Mouse (Mus musculus) kidney, embryonic 14.5 days (tissue): ENCODE results near the gene Chaf1b. TPM values are rescaled to one million over a fixed set of nuclear protein-coding genes. Genes with fewer than 3 reads are reported as not detected.
A peak's percentile ranks its signal among the peaks of the same experiment; 100 is the strongest.

Experiments used
- ATAC-seq: fragments of 200-750 bp; cut with Nextera tagmentation; 2 replicates; pipeline ENCODE4 v1.8.0; 2017; ENCODE audit warnings: moderate number of reproducible peaks, mild to moderate bottlenecking, moderate TSS enrichment, moderate library complexity; ENCODE audit not compliant: low FRiP score, low TSS enrichment
- H3K27ac ChIP-seq: fragments of 300-500 bp; sonication (generic); 2 replicates; pipeline ENCODE4 v1.5.1; 2014; ENCODE audit warnings: low read depth, mild to moderate bottlenecking, low read length, moderate library complexity, mixed read lengths
- H3K27me3 ChIP-seq: fragments of 300-500 bp; sonication (generic); 2 replicates; pipeline ENCODE4 v1.6.1; 2014; ENCODE audit warnings: mild to moderate bottlenecking, low read length; ENCODE audit not compliant: control insufficient read depth, insufficient read depth
- H3K36me3 ChIP-seq: fragments of 300-500 bp; sonication (generic); 2 replicates; pipeline ENCODE4 v1.6.1; 2014; ENCODE audit warnings: low read length, mixed read lengths; ENCODE audit not compliant: control insufficient read depth, insufficient read depth
- H3K4me1 ChIP-seq: fragments of 300-500 bp; sonication (generic); 2 replicates; pipeline ENCODE4 v1.6.1; 2014; ENCODE audit warnings: low read length, mixed read lengths; ENCODE audit not compliant: control insufficient read depth, insufficient read depth
- H3K4me2 ChIP-seq: fragments of 300-500 bp; sonication (generic); replicated peaks from 2 replicates; pipeline ENCODE4 v1.6.1; 2014; ENCODE audit warnings: low read depth, mild to moderate bottlenecking, low read length
- H3K4me3 ChIP-seq: fragments of 300-500 bp; sonication (generic); 2 replicates; pipeline ENCODE4 v1.5.1; 2014; ENCODE audit warnings: mild to moderate bottlenecking, low read length
- H3K9ac ChIP-seq: fragments of 300-500 bp; sonication (generic); 2 replicates; pipeline ENCODE4 v1.6.1; 2014; ENCODE audit warnings: low read depth, mild to moderate bottlenecking, low read length, moderate library complexity
- H3K9me3 ChIP-seq: fragments of 300-500 bp; sonication (generic); 2 replicates; pipeline ENCODE4 v1.6.1; 2016; ENCODE audit warnings: low read length; ENCODE audit not compliant: control insufficient read depth
- WGBS: fragments of 180-500 bp; shearing (Covaris S2); extraction: QIAGEN DNeasy Blood & Tissue Kit; methylation state at CpG from one replicate; pipeline ENCODE4 v1.1.7; 2014; 5-methylcytosine and 5-hydroxymethylcytosine counted together
- polyA plus RNA-seq: library from polyadenylated mRNA; unstranded; fragments of >200 nt; fragmentation: Nextera tagmentation; extraction: Ambion mirVana; gene quantifications from 2 replicates; pipeline ENCODE4 v1.2.1, GENCODE M21; 2014

Chaf1b gene
- polyA plus RNA-seq, 1 experiment from 2014 or later: 91.6 TPM

GRCm38 (mm10) chr16:93884722-93885113 lies 1.0 kb downstream of the Chaf1b start:
- Histone ChIP-seq H3K4me1 (peaks cover 7% of the 10 kb centered on the region; the same call in 1 of the 2 replicates), H3K4me3 (peak overlapping the region; percentile 81), H3K4me2 (peak overlapping the region; percentile 86), H3K9ac (peak overlapping the region; percentile 80), H3K36me3 (peaks cover 20% of the 10 kb centered on the region), H3K27ac (no peak overlapping the region), H3K27me3 (no peaks in the 10 kb centered on the region), H3K9me3 (no peaks in the 10 kb centered on the region)
- ATAC-seq: no peak
- WGBS: 55% methylated on average over 5 of the region's 5 CpGs

- no peak for ATAC-seq
- WGBS: 89% methylated on average over 6 of the region's 6 CpGs
Observed at GRCm38 (mm10) chr16:93888481-93888880, 4.8 kb downstream of the Chaf1b start.

GRCm38 (mm10) chr16:93890948-93891604 lies 7.4 kb downstream of the Chaf1b start:
- no peak overlapping the region for H3K4me3 ChIP-seq
- H3K27me3 ChIP-seq: no peaks in the 10 kb centered on the region
- H3K4me2 ChIP-seq: no peak overlapping the region
- H3K9ac ChIP-seq: no peak overlapping the region
- no peaks in the 10 kb centered on the region for H3K4me1 ChIP-seq
- no peak overlapping the region for H3K27ac ChIP-seq
- H3K36me3 ChIP-seq: peaks cover 74% of the 10 kb centered on the region
- H3K9me3 ChIP-seq: no peaks in the 10 kb centered on the region
- no peak for ATAC-seq
- WGBS: 88% methylated on average over 12 of the region's 12 CpGs

More at GRCm38 (mm10) chr16:93888481-93888880, 4.8 kb downstream of the Chaf1b start:
- no peak overlapping the region for H3K27ac ChIP-seq
- no peak overlapping the region for H3K4me2 ChIP-seq
- no peaks in the 10 kb centered on the region for H3K27me3 ChIP-seq
- no peak overlapping the region for H3K9ac ChIP-seq
- H3K4me3 ChIP-seq: no peak overlapping the region
- no peaks in the 10 kb centered on the region for H3K9me3 ChIP-seq
- peaks cover 7% of the 10 kb centered on the region; the same call in 1 of the 2 replicates for H3K4me1 ChIP-seq
- peaks cover 56% of the 10 kb centered on the region for H3K36me3 ChIP-seq

GRCm38 (mm10) chr16:93893285-93893684 lies 9.6 kb downstream of the Chaf1b start:
- H3K4me1 ChIP-seq: no peaks in the 10 kb centered on the region
- H3K36me3 ChIP-seq: peaks cover 65% of the 10 kb centered on the region
- H3K9ac ChIP-seq: no peak overlapping the region
- no peak overlapping the region for H3K4me3 ChIP-seq
- no peak for ATAC-seq
- 93% methylated on average over 5 of the region's 5 CpGs for WGBS
- H3K27ac ChIP-seq: no peak overlapping the region
- no peaks in the 10 kb centered on the region for H3K9me3 ChIP-seq
- no peak overlapping the region for H3K4me2 ChIP-seq
- H3K27me3 ChIP-seq: no peaks in the 10 kb centered on the region

- Histone ChIP-seq H3K4me2 (no peak overlapping the region), H3K4me1 (no peaks in the 10 kb centered on the region), H3K9ac (no peak overlapping the region), H3K9me3 (no peaks in the 10 kb centered on the region), H3K36me3 (peaks cover 39% of the 10 kb centered on the region), H3K4me3 (no peak overlapping the region), H3K27ac (no peak overlapping the region), H3K27me3 (no peaks in the 10 kb centered on the region)
- 78% methylated on average over 6 of the region's 6 CpGs for WGBS
- no peak for ATAC-seq
Observed at GRCm38 (mm10) chr16:93903027-93903426, 19.3 kb downstream of the Chaf1b start.

- Histone ChIP-seq H3K4me1 (no peaks in the 10 kb centered on the region), H3K27me3 (no peaks in the 10 kb centered on the region), H3K9me3 (no peaks in the 10 kb centered on the region), H3K4me3 (no peak overlapping the region), H3K9ac (no peak overlapping the region), H3K4me2 (no peak overlapping the region), H3K36me3 (peaks cover 17% of the 10 kb centered on the region), H3K27ac (peak overlapping the region; percentile 43; the same call in 1 of the 2 replicates)
- ATAC-seq: peak; percentile 63
- WGBS: 66% methylated on average over 11 of the region's 11 CpGs
Observed at GRCm38 (mm10) chr16:93906156-93907014, 22.7 kb downstream of the Chaf1b start.

- H3K27ac ChIP-seq: peak overlapping the region; percentile 59; the same call in 1 of the 2 replicates
- no peak overlapping the region for H3K4me3 ChIP-seq
- no peak overlapping the region for H3K9ac ChIP-seq
- 74% methylated on average over 5 of the region's 5 CpGs for whole genome bisulfite sequencing
- H3K9me3 ChIP-seq: no peaks in the 10 kb centered on the region
- H3K36me3 ChIP-seq: peaks cover 11% of the 10 kb centered on the region; the same call in 1 of the 2 replicates
- no peaks in the 10 kb centered on the region for H3K27me3 ChIP-seq
- no peaks in the 10 kb centered on the region for H3K4me1 ChIP-seq
- H3K4me2 ChIP-seq: no peak overlapping the region
- ATAC-seq: no peak
Observed at GRCm38 (mm10) chr16:93907761-93908160, 24.1 kb downstream of the Chaf1b start.

- no peaks in the 10 kb centered on the region for H3K27me3 ChIP-seq
- WGBS: 92% methylated on average over 8 of the region's 8 CpGs
- ATAC-seq: no peak
- no peaks in the 10 kb centered on the region for H3K4me1 ChIP-seq
- no peak overlapping the region for H3K9ac ChIP-seq
- no peak overlapping the region for H3K4me3 ChIP-seq
- no peaks in the 10 kb centered on the region for H3K9me3 ChIP-seq
- H3K4me2 ChIP-seq: no peak overlapping the region
- H3K36me3 ChIP-seq: peaks cover 11% of the 10 kb centered on the region; the same call in 1 of the 2 replicates
- no peak overlapping the region for H3K27ac ChIP-seq
Observed at GRCm38 (mm10) chr16:93908196-93908595, 24.5 kb downstream of the Chaf1b start.

- Histone ChIP-seq H3K36me3 (peaks cover 4% of the 10 kb centered on the region; the same call in 1 of the 2 replicates), H3K27ac (no peak overlapping the region), H3K4me2 (no peak overlapping the region), H3K27me3 (no peaks in the 10 kb centered on the region), H3K9me3 (no peaks in the 10 kb centered on the region), H3K4me1 (no peaks in the 10 kb centered on the region), H3K9ac (no peak overlapping the region), H3K4me3 (no peak overlapping the region)
- 87% methylated on average over 3 of the region's 3 CpGs for WGBS
- no peak for ATAC-seq
Observed at GRCm38 (mm10) chr16:93909936-93910335, 26.2 kb downstream of the Chaf1b start.
